Mouse (Mus musculus) heart, postnatal 0 days (tissue): Measurements from ENCODE around the gene Kl.

Source experiments
- CTCF ChIP-seq: IDR thresholded peaks from 2 replicates; pipeline ENCODE4 v1.5.1; 2016; ENCODE audit warnings: antibody characterized with exemption, control low read depth, low read depth
- EP300 ChIP-seq: IDR thresholded peaks from 2 replicates; pipeline ENCODE4 v1.6.1; 2016; ENCODE audit warnings: antibody characterized with exemption, low read depth

DNA sequence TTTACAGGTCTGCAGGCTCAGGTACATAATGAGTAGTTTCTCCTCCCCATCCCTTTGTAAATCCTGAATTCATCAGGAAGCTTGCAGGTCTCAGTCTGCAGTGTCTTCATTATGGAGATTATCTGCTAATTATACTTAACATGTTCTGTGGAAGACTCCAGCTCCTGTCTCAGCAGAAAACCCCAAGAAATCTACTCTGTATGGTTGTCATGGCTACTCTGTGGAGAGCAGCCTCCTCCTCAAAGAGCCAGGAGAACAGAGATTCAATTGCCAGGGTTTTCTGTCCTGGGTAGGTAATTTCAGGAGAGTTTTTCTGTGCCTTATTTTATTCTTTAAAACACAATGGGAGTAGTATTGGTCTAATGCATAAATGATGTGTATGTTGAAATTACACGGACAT is 70.5 kb downstream of the Kl start:
- TF ChIP-seq EP300 (no peak), CTCF (no peak)
